In genomic region chr19:25504878-25505277, GRCm38 (mm10) we compare ENCODE assay signal across 32 mouse cellular contexts. TPM values are rescaled to one million over a fixed set of nuclear protein-coding genes. Genes with fewer than 3 reads are reported as not detected.
DNase-seq lines count a peak whose midpoint lies in the region; ATAC-seq and TF ChIP-seq lines count a peak whose summit lies in the region.
"Had no signal": no experiment of that assay in that cellular context is flagged by ENCODE, and none has a peak within 500 bp of the region (broad histone marks: within the 10 kb centered on the region; RNA-seq: fewer than 3 reads in every experiment).

No protein-coding gene starts in this region.

- no peak for ATAC-seq in heart, embryonic 13.5 days (ENCODE audit: extremely low read depth, insufficient number of reproducible peaks, low FRiP score, low TSS enrichment)
- ATAC-seq in limb, embryonic 12.5 days (ENCODE audit: insufficient number of reproducible peaks, insufficient read depth, low FRiP score, low TSS enrichment, low read depth): no peak
- no peak for ATAC-seq in forebrain, embryonic 15.5 days (replicated peaks)
- ATAC-seq: hindbrain, embryonic 16.5 days; intestine, embryonic 15.5 days had no signal

- peaks cover 18% of the 10 kb centered on the region for H3K4me1 ChIP-seq in heart, embryonic 13.5 days
- H3K4me1 ChIP-seq in E14TG2a.4 (replicated peaks; ENCODE audit: low read depth, low read length): peaks cover 23% of the 10 kb centered on the region
- peaks cover 18% of the 10 kb centered on the region for H3K4me1 ChIP-seq in limb, embryonic 12.5 days (replicated peaks)
- peaks cover 17% of the 10 kb centered on the region for H3K4me1 ChIP-seq in forebrain, embryonic 15.5 days

- no peak overlapping the region for H3K9ac ChIP-seq in heart, embryonic 13.5 days
- no peak overlapping the region for H3K9ac ChIP-seq in limb, embryonic 12.5 days (replicated peaks)
- H3K9ac ChIP-seq in forebrain, embryonic 15.5 days (replicated peaks): no peak overlapping the region
- H3K9ac ChIP-seq: forebrain, postnatal 0 days; intestine, embryonic 15.5 days; liver, embryonic 13.5 days; lung, embryonic 14.5 days; midbrain, embryonic 15.5 days; stomach, embryonic 15.5 days had no signal

- 27% methylated on average over 10 of the region's 10 CpGs for WGBS in heart, embryonic 13.5 days
- WGBS in limb, embryonic 12.5 days: 27% methylated on average over 10 of the region's 10 CpGs
- 34% methylated on average over 10 of the region's 10 CpGs for WGBS in forebrain, embryonic 15.5 days

- H3K27me3 ChIP-seq in heart, embryonic 13.5 days (replicated peaks): peaks cover 81% of the 10 kb centered on the region
- peaks cover 65% of the 10 kb centered on the region for H3K27me3 ChIP-seq in E14TG2a.4 (ENCODE audit: insufficient read depth, low read length)
- peaks cover 76% of the 10 kb centered on the region for H3K27me3 ChIP-seq in limb, embryonic 12.5 days
- H3K27me3 ChIP-seq in forebrain, embryonic 15.5 days: peaks cover 52% of the 10 kb centered on the region

- no peak overlapping the region for H3K4me3 ChIP-seq in heart, embryonic 13.5 days
- peak overlapping the region; percentile 78; the same call in 1 of the 2 replicates for H3K4me3 ChIP-seq in E14TG2a.4 (replicated peaks; ENCODE audit: low read length)
- H3K4me3 ChIP-seq in limb, embryonic 12.5 days (replicated peaks): no peak overlapping the region
- no peak overlapping the region for H3K4me3 ChIP-seq in forebrain, embryonic 15.5 days

- no peak for DNase-seq in heart, adult 8-10 months (ENCODE audit: low spot score)
- DNase-seq in 416B (ENCODE audit: low read depth) (peak; percentile 27), adipocyte (ENCODE audit: low spot score) (no peak)
- no peak for DNase-seq in Muller cell, postnatal 12 days (ENCODE audit: inconsistent ontology term)
- DNase-seq: adrenal gland, postnatal 36 days; cerebellum, adult 9-11 months; forebrain, postnatal 0 days; gastrocnemius, postnatal 36 days; heart, postnatal 4 days; kidney, adult 8-10 months; kidney, postnatal 10 days; left cerebral cortex, postnatal 4 days; liver, embryonic 13.5 days; lung, postnatal 36 days had no signal

- peaks cover 4% of the 10 kb centered on the region for H3K9me3 ChIP-seq in heart, embryonic 13.5 days
- no peaks in the 10 kb centered on the region; the same call in 1 of the 2 replicates for H3K9me3 ChIP-seq in E14TG2a.4 (ENCODE audit: low read length)
- peaks cover 7% of the 10 kb centered on the region for H3K9me3 ChIP-seq in limb, embryonic 12.5 days
- H3K9me3 ChIP-seq in forebrain, embryonic 15.5 days: no peaks in the 10 kb centered on the region
- H3K9me3 ChIP-seq: intestine, embryonic 15.5 days; liver, embryonic 13.5 days; midbrain, embryonic 15.5 days; stomach, embryonic 15.5 days had no signal

- no peak overlapping the region for H3K27ac ChIP-seq in heart, embryonic 13.5 days (replicated peaks)
- no peak overlapping the region for H3K27ac ChIP-seq in limb, embryonic 12.5 days
- no peak overlapping the region for H3K27ac ChIP-seq in forebrain, embryonic 15.5 days (replicated peaks)
- H3K27ac ChIP-seq: forebrain, embryonic 10.5 days; intestine, embryonic 15.5 days; liver, embryonic 13.5 days; midbrain, embryonic 15.5 days; stomach, embryonic 15.5 days had no signal

- no peaks in the 10 kb centered on the region for H3K36me3 ChIP-seq in heart, embryonic 13.5 days
- H3K36me3 ChIP-seq in E14TG2a.4 (ENCODE audit: insufficient read depth, low read length): peaks cover 9% of the 10 kb centered on the region
- H3K36me3 ChIP-seq in limb, embryonic 12.5 days: no peaks in the 10 kb centered on the region
- no peaks in the 10 kb centered on the region for H3K36me3 ChIP-seq in forebrain, embryonic 15.5 days
- H3K36me3 ChIP-seq: forebrain, embryonic 10.5 days; intestine, embryonic 15.5 days; liver, embryonic 13.5 days; midbrain, embryonic 15.5 days; stomach, embryonic 15.5 days had no signal

- TF ChIP-seq CTCF in E14TG2a.4 (conservative IDR thresholded peaks at IDR 0.05; ENCODE audit: low read length): no peak

- H3K4me2 ChIP-seq in heart, embryonic 13.5 days: peak overlapping the region; percentile 69; the same call in 1 of the 2 replicates
- H3K4me2 ChIP-seq in limb, embryonic 12.5 days: 0 out of 2 replicates have a peak overlapping the region, but pooled peaks have one; percentile 59
- no peak overlapping the region for H3K4me2 ChIP-seq in forebrain, embryonic 15.5 days (replicated peaks)

RNA-seq across cellular contexts. Expression of gene Dmrt1, which starts 0.5 kb away (rescaled TPM):
- polyA plus RNA-seq in heart, embryonic 13.5 days (2015; fragmentation: Nextera tagmentation; extraction: Ambion mirVana): 0.16 TPM in 1 of 2 replicates, not detected in the other
- total RNA-seq in heart, adult 8-10 months (2022): not detected
- 0.14 and 0.16 TPM in 2 replicates for polyA plus RNA-seq in limb, embryonic 12.5 days (2016; fragmentation: Nextera tagmentation; extraction: Ambion mirVana)
- 0.10 and 0.18 TPM in 2 replicates for polyA plus RNA-seq in forebrain, embryonic 15.5 days (2015; fragmentation: Nextera tagmentation; extraction: Ambion mirVana)
- total RNA-seq: adrenal gland, postnatal 36 days; forebrain, postnatal 0 days; gastrocnemius, postnatal 36 days; heart, postnatal 4 days; layer of hippocampus, postnatal 14 days; left cerebral cortex, adult 8-10 months; left cerebral cortex, postnatal 4 days; megakaryocyte-erythroid progenitor cell, adult 5-6 weeks had no signal
- polyA plus RNA-seq: C2C12; forebrain, postnatal 0 days; heart, embryonic 14.5 days; hindbrain, embryonic 16.5 days; intestine, embryonic 15.5 days; liver, embryonic 13.5 days; lung, embryonic 14.5 days; midbrain, embryonic 15.5 days; neural tube, embryonic 14.5 days; stomach, embryonic 15.5 days; thymus, postnatal 0 days; urinary bladder, adult 2 months had no signal
